Mouse (Mus musculus) thymus, adult 2 months (tissue): ENCODE results near the gene Adh1.

Experiments
- CTCF ChIP-seq: fragments of 200-500 bp; IDR thresholded peaks from 2 replicates; pipeline ENCODE4 v1.5.1; 2012; ENCODE audit warnings: mild to moderate bottlenecking, control low read depth, low read length, moderate library complexity, borderline replicate concordance; ENCODE audit not compliant: control insufficient read depth, poor library complexity, insufficient read depth; ENCODE audit errors: extremely low read depth
- POLR2A ChIP-seq: fragments of 200-500 bp; IDR thresholded peaks from 2 replicates; pipeline ENCODE4 v1.6.1; 2012; ENCODE audit warnings: mild to moderate bottlenecking, low read length, control low read depth, moderate library complexity; ENCODE audit not compliant: control insufficient read depth, poor library complexity, insufficient read depth; ENCODE audit errors: extremely low read depth

DNA sequence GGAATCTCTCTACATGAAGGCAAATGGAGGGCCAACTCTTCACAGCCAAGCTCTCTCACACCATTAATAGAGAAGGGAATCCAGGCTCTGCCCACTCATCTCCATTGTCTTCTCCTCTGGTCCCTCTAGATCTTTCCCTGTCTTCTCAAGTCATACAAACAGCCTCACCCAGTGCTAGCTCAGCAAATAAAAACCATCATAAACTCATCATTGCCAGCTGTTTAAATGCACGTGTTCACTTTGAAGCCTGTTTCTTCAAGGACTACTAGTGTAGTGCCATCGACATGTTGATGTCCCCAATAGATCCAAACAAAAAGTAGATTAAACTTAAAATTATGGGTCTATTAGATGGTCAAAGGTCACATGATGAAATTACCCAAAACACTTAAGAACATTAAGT is 10.5 kb downstream of the Adh1 start:
- TF ChIP-seq CTCF (no peak), POLR2A (no peak)
